Comparison of ENCODE assay signal across 7 mouse cellular contexts in genomic region chr6:11593583-11594271, GRCm38 (mm10).
DNase-seq lines count a peak whose midpoint lies in the region; ATAC-seq lines count a peak whose summit lies in the region.

No protein-coding gene starts in this region.

- peak overlapping the region; percentile 55 for H3K4me2 ChIP-seq in limb, embryonic 13.5 days (replicated peaks)

- WGBS in limb, embryonic 13.5 days, result 15% methylated on average over 14 of the region's 14 CpGs

- peak overlapping the region; percentile 22; the same call in 1 of the 2 replicates for H3K4me3 ChIP-seq in limb, embryonic 13.5 days

- ATAC-seq in limb, embryonic 13.5 days (ENCODE audit: low FRiP score, low read depth), result peak; percentile 80
- no peak for ATAC-seq in activated CD4-positive, CD25-positive, alpha-beta regulatory T cell, adult 4 months

- no peaks in the 10 kb centered on the region for H3K36me3 ChIP-seq in limb, embryonic 13.5 days

- no peaks in the 10 kb centered on the region for H3K27me3 ChIP-seq in limb, embryonic 13.5 days

- H3K27ac ChIP-seq in limb, embryonic 13.5 days, result no peak overlapping the region; the same call in 1 of the 2 replicates

- no peak overlapping the region for H3K9ac ChIP-seq in limb, embryonic 13.5 days

- DNase-seq in layer of hippocampus, adult 11-12 months (ENCODE audit: low spot score), result peak; percentile 17
- DNase-seq in layer of hippocampus, postnatal 25 days (ENCODE audit: extremely low spot score in 1 of 2, low spot score in 1 of 2), result no peak
- peak; percentile 38 to 61 for DNase-seq in adrenal gland, postnatal 36 days
- DNase-seq in cerebellum, adult 9-11 months, result peak; percentile 29
- DNase-seq in spleen, postnatal 10 days (ENCODE audit: low spot score in 2 of 2), result no peak

- peaks cover 13% of the 10 kb centered on the region for H3K4me1 ChIP-seq in limb, embryonic 13.5 days

- H3K9me3 ChIP-seq in limb, embryonic 13.5 days, result no peaks in the 10 kb centered on the region

Comparison
In these comparisons a context has a peak if more than half of its experiments do, and no peak if none do; other contexts are left out.
1. DNase-seq: peak in layer of hippocampus, adult 11-12 months (single experiment), adrenal gland, postnatal 36 days (2 of 2) and cerebellum, adult 9-11 months (single experiment); none in layer of hippocampus, postnatal 25 days (0 of 2) and spleen, postnatal 10 days (0 of 2).